Mouse (Mus musculus) lung, postnatal 0 days (tissue): ENCODE data around the gene Cfap77. TPM values are rescaled to one million over a fixed set of nuclear protein-coding genes. Genes with fewer than 3 reads are reported as not detected.

Experiments
- ATAC-seq: fragments of 200-750 bp; cut with Nextera tagmentation; 2 replicates; pipeline ENCODE4 v1.8.0; 2017; ENCODE audit warnings: moderate library complexity
- DNase-seq: peaks from one replicate; pipeline ENCODE4 v3.0.0-alpha.2; 2016; ENCODE audit warnings: low spot score
- H3K27ac ChIP-seq: fragments of 300-500 bp; sonication (generic); 2 replicates; pipeline ENCODE4 v1.5.1; 2014; ENCODE audit warnings: antibody characterized with exemption, mild to moderate bottlenecking, low read length, mixed read lengths
- H3K27me3 ChIP-seq: fragments of 300-500 bp; sonication (generic); replicated peaks from 2 replicates; pipeline ENCODE4 v1.6.1; 2014; ENCODE audit warnings: low read length, mixed read lengths; ENCODE audit not compliant: insufficient read depth
- H3K36me3 ChIP-seq: fragments of 300-500 bp; sonication (generic); 2 replicates; pipeline ENCODE4 v1.6.1; 2014; ENCODE audit warnings: low read length, mixed read lengths; ENCODE audit not compliant: insufficient read depth
- H3K4me1 ChIP-seq: fragments of 300-500 bp; sonication (generic); 2 replicates; pipeline ENCODE4 v1.6.1; 2014; ENCODE audit warnings: antibody characterized with exemption, low read depth, low read length, mixed read lengths; ENCODE audit not compliant: insufficient read depth
- H3K4me2 ChIP-seq: fragments of 300-500 bp; sonication (generic); replicated peaks from 2 replicates; pipeline ENCODE4 v1.6.1; 2014; ENCODE audit warnings: low read depth, mild to moderate bottlenecking, low read length, moderate library complexity, mixed read lengths
- H3K4me3 ChIP-seq: fragments of 300-500 bp; sonication (generic); 2 replicates; pipeline ENCODE4 v1.5.1; 2014; ENCODE audit warnings: low read depth, low read length
- H3K9ac ChIP-seq: fragments of 300-500 bp; sonication (generic); replicated peaks from 2 replicates; pipeline ENCODE4 v1.6.1; 2014; ENCODE audit warnings: low read depth, mild to moderate bottlenecking
- H3K9me3 ChIP-seq: fragments of 300-500 bp; sonication (generic); 2 replicates; pipeline ENCODE4 v1.6.1; 2016; ENCODE audit warnings: low read length, mixed read lengths
- CTCF ChIP-seq: IDR thresholded peaks from 2 replicates; pipeline ENCODE4 v1.5.1; 2016; ENCODE audit warnings: antibody characterized with exemption, mild to moderate bottlenecking
- EP300 ChIP-seq: IDR thresholded peaks from 2 replicates; pipeline ENCODE4 v1.6.1; 2016; ENCODE audit warnings: antibody characterized with exemption, mild to moderate bottlenecking, control low read depth
- WGBS: fragments of 180-500 bp; shearing (Covaris S2); extraction: QIAGEN DNeasy Blood & Tissue Kit; methylation state at CpG from one replicate; pipeline ENCODE4 v1.1.7; 2014; 5-methylcytosine and 5-hydroxymethylcytosine counted together
- polyA plus RNA-seq: library from polyadenylated mRNA; unstranded; fragments of >200 nt; fragmentation: Nextera tagmentation; extraction: Ambion mirVana; gene quantifications from 2 replicates; pipeline ENCODE4 v1.2.1, GENCODE M21; 2015

The Cfap77 gene
- polyA plus RNA-seq, 1 experiment from 2014 or later: 1.2 TPM

GRCm38 (mm10) chr2:29012523-29012922 is 42.3 kb downstream of the Cfap77 start:
- H3K27me3 ChIP-seq: no peaks in the 10 kb centered on the region
- WGBS: 76% methylated on average over 5 of the region's 5 CpGs
- no peaks in the 10 kb centered on the region for H3K9me3 ChIP-seq
- ATAC-seq (no peak), DNase-seq (no peak)
- H3K9ac ChIP-seq: no peak overlapping the region
- H3K4me3 ChIP-seq: no peak overlapping the region
- H3K36me3 ChIP-seq: no peaks in the 10 kb centered on the region
- no peak overlapping the region for H3K4me2 ChIP-seq
- TF ChIP-seq EP300 (no peak), CTCF (no peak)
- H3K27ac ChIP-seq: no peak overlapping the region
- H3K4me1 ChIP-seq: no peaks in the 10 kb centered on the region

- no peaks in the 10 kb centered on the region for H3K36me3 ChIP-seq
- TF ChIP-seq CTCF (no peak), EP300 (no peak)
- H3K4me2 ChIP-seq: no peak overlapping the region
- WGBS: 77% methylated on average over 6 of the region's 6 CpGs
- H3K9me3 ChIP-seq: no peaks in the 10 kb centered on the region
- DNase-seq: no peak
- no peak overlapping the region for H3K4me3 ChIP-seq
- no peak overlapping the region for H3K27ac ChIP-seq
- no peak overlapping the region for H3K9ac ChIP-seq
- no peaks in the 10 kb centered on the region for H3K27me3 ChIP-seq
- ATAC-seq: no peak
- no peaks in the 10 kb centered on the region for H3K4me1 ChIP-seq
Measured at GRCm38 (mm10) chr2:29007656-29008055, 47.2 kb downstream of the Cfap77 start.

GRCm38 (mm10) chr2:29006455-29007034 is 48.3 kb downstream of the Cfap77 start:
- Histone ChIP-seq H3K9ac (no peak overlapping the region), H3K4me1 (no peaks in the 10 kb centered on the region), H3K9me3 (no peaks in the 10 kb centered on the region), H3K4me3 (no peak overlapping the region), H3K4me2 (no peak overlapping the region), H3K27me3 (no peaks in the 10 kb centered on the region), H3K27ac (no peak overlapping the region), H3K36me3 (no peaks in the 10 kb centered on the region)
- no peak for DNase-seq
- no peak for ATAC-seq
- TF ChIP-seq EP300 (no peak), CTCF (no peak)
- 79% methylated on average over 13 of the region's 13 CpGs for WGBS

- ATAC-seq: no peak
- TF ChIP-seq EP300: no peak
- no peak for TF ChIP-seq CTCF
- no peaks in the 10 kb centered on the region for H3K36me3 ChIP-seq
- WGBS: 44% methylated on average over 9 of the region's 9 CpGs
- no peak overlapping the region for H3K4me3 ChIP-seq
- no peak overlapping the region for H3K4me2 ChIP-seq
- no peak for DNase-seq
- H3K27ac ChIP-seq: no peak overlapping the region
- H3K9ac ChIP-seq: no peak overlapping the region
- H3K4me1 ChIP-seq: no peaks in the 10 kb centered on the region
- H3K9me3 ChIP-seq: no peaks in the 10 kb centered on the region
- no peaks in the 10 kb centered on the region for H3K27me3 ChIP-seq
Measured at GRCm38 (mm10) chr2:29004037-29004436, 50.8 kb downstream of the Cfap77 start.

- Histone ChIP-seq H3K36me3 (no peaks in the 10 kb centered on the region), H3K9ac (no peak overlapping the region), H3K27ac (no peak overlapping the region), H3K27me3 (no peaks in the 10 kb centered on the region), H3K9me3 (no peaks in the 10 kb centered on the region), H3K4me1 (no peaks in the 10 kb centered on the region), H3K4me3 (no peak overlapping the region), H3K4me2 (no peak overlapping the region)
- TF ChIP-seq CTCF: no peak
- no peak for TF ChIP-seq EP300
- WGBS: 29% methylated on average over 5 of the region's 5 CpGs
- ATAC-seq (no peak), DNase-seq (no peak)
Measured at GRCm38 (mm10) chr2:28998246-28998645, 56.6 kb downstream of the Cfap77 start.

- 75% methylated on average over 14 of the region's 14 CpGs for WGBS
- no peak for ATAC-seq
- no peak for TF ChIP-seq CTCF
- no peak for TF ChIP-seq EP300
Measured at GRCm38 (mm10) chr2:28997161-28997834, 57.6 kb downstream of the Cfap77 start.

More at GRCm38 (mm10) chr2:28997161-28997834, 57.6 kb downstream of the Cfap77 start:
- no peak for DNase-seq
- Histone ChIP-seq H3K4me2 (no peak overlapping the region), H3K27ac (no peak overlapping the region), H3K9ac (no peak overlapping the region), H3K27me3 (no peaks in the 10 kb centered on the region), H3K9me3 (no peaks in the 10 kb centered on the region), H3K4me1 (no peaks in the 10 kb centered on the region), H3K36me3 (no peaks in the 10 kb centered on the region), H3K4me3 (no peak overlapping the region)
